8 mouse cellular contexts compared by ENCODE assay signal in genomic region chr15:81729241-81729791, GRCm38 (mm10). TPM values are rescaled to one million over a fixed set of nuclear protein-coding genes. Genes with fewer than 3 reads are reported as not detected.
DNase-seq lines count a peak whose midpoint lies in the region; ATAC-seq and TF ChIP-seq lines count a peak whose summit lies in the region.

No protein-coding gene starts in this region.

- H3K9me3 ChIP-seq in hindbrain, embryonic 16.5 days (ENCODE audit: control insufficient read depth, low read length), result no peaks in the 10 kb centered on the region
- H3K9me3 ChIP-seq in megakaryocyte, embryonic 14.5 days, result no peaks in the 10 kb centered on the region

- H3K9ac ChIP-seq in hindbrain, embryonic 16.5 days (ENCODE audit: low read depth, low read length), result peak overlapping the region; percentile 88

- intact Hi-C loops in gastrocnemius, postnatal 14 days (cut with DNase I; ENCODE audit: low total_unique reads), result no loop called here
- intact Hi-C loops in gastrocnemius, postnatal 36 days (cut with DNase I), result no loop called here
- intact Hi-C loops in left cerebral cortex, postnatal 14 days (cut with DNase I), result no loop called here

- peak overlapping the region; percentile 91 for H3K27ac ChIP-seq in bone marrow, adult 2 months (ENCODE audit: control insufficient read depth, insufficient read depth, low read depth, low read length, poor library complexity)
- peak overlapping the region; percentile 83 for H3K27ac ChIP-seq in hindbrain, embryonic 16.5 days (ENCODE audit: low read depth, low read length)

- no peaks in the 10 kb centered on the region; the same call in 1 of the 2 replicates for H3K4me1 ChIP-seq in bone marrow, adult 2 months (ENCODE audit: control insufficient read depth, insufficient read depth, low read length)
- peaks cover 17% of the 10 kb centered on the region for H3K4me1 ChIP-seq in hindbrain, embryonic 16.5 days (ENCODE audit: control insufficient read depth, insufficient read depth, low read depth, low read length)
- H3K4me1 ChIP-seq in megakaryocyte, embryonic 14.5 days, result peaks cover 39% of the 10 kb centered on the region

- H3K27me3 ChIP-seq in hindbrain, embryonic 16.5 days (replicated peaks; ENCODE audit: control insufficient read depth, insufficient read depth, low read length), result no peaks in the 10 kb centered on the region
- no peaks in the 10 kb centered on the region for H3K27me3 ChIP-seq in megakaryocyte, embryonic 14.5 days (replicated peaks)

- no peak for TF ChIP-seq CTCF in bone marrow, adult 2 months (IDR thresholded peaks at IDR 0.05; ENCODE audit: control insufficient read depth, insufficient read depth, low read length)

- peak; percentile 26 for DNase-seq in gastrocnemius, postnatal 14 days
- no peak for DNase-seq in gastrocnemius, postnatal 36 days
- DNase-seq in left cerebral cortex, postnatal 14 days (ENCODE audit: low spot score in 2 of 2), result peak; percentile 55 to 64
- peak; percentile 60 to 72 for DNase-seq in spleen, postnatal 10 days (ENCODE audit: low spot score in 2 of 2)

- WGBS in bone marrow, adult 2 months, result under 1% methylated on average over 49 of the region's 49 CpGs
- 0% methylated on average over 41 of the region's 49 CpGs for WGBS in hindbrain, embryonic 16.5 days

- no peaks in the 10 kb centered on the region for H3K36me3 ChIP-seq in hindbrain, embryonic 16.5 days (ENCODE audit: control insufficient read depth, insufficient read depth, low read length)
- peaks cover 24% of the 10 kb centered on the region for H3K36me3 ChIP-seq in megakaryocyte, embryonic 14.5 days (replicated peaks; ENCODE audit: low read length)

- H3K4me2 ChIP-seq in hindbrain, embryonic 16.5 days (ENCODE audit: low read length), result peak overlapping the region; percentile 90

- peak; percentile 65 for ATAC-seq in erythroblast, adult 5-6 weeks (replicated peaks; ENCODE audit: low FRiP score, poor library complexity, severe bottlenecking)
- no peak for ATAC-seq in hindbrain, embryonic 16.5 days

- H3K4me3 ChIP-seq in bone marrow, adult 2 months (replicated peaks; ENCODE audit: control insufficient read depth, low read depth, low read length), result peak overlapping the region; percentile 99
- H3K4me3 ChIP-seq in hindbrain, embryonic 16.5 days (ENCODE audit: low read length), result peak overlapping the region; percentile 99
- peak overlapping the region; percentile 100 for H3K4me3 ChIP-seq in megakaryocyte, embryonic 14.5 days (replicated peaks)

- no peak; the same call in 1 of the 2 replicates for TF ChIP-seq POLR2A in bone marrow, adult 2 months (IDR thresholded peaks at IDR 0.05; ENCODE audit: borderline replicate concordance, control insufficient read depth, low read depth, low read length)

RNA-seq across cellular contexts. Expression of gene Zc3h7b, which starts 15.5 kb away (rescaled TPM):
- total RNA-seq in gastrocnemius, postnatal 14 days (2021), result 10 to 100 TPM; 30.8 to 37.9 TPM
- 10 to 100 TPM; 27.3 to 28.3 TPM for total RNA-seq in gastrocnemius, postnatal 36 days (2021)
- polyA plus RNA-seq in bone marrow, adult 2 months (2011; ENCODE audit: insufficient read depth, insufficient read length, low replicate concordance, missing spikeins), result 10.8 and 16.1 TPM in 2 replicates
- 2.5 and 3.1 TPM in 2 replicates for total RNA-seq in erythroblast, adult 5-6 weeks (2015; ENCODE audit: low replicate concordance)
- 2.0 and 4.2 TPM in 2 replicates for total RNA-seq in erythroblast, adult 5-6 weeks (2017; ENCODE audit: low replicate concordance)
- polyA plus RNA-seq in hindbrain, embryonic 16.5 days (2015; fragmentation: Nextera tagmentation; extraction: Ambion mirVana), result 39.3 and 49.6 TPM in 2 replicates
- 100 to 1,000 TPM; 188 to 197 TPM for total RNA-seq in left cerebral cortex, postnatal 14 days (2021)
- 15.0 and 23.1 TPM in 2 replicates for polyA plus RNA-seq in megakaryocyte, embryonic 14.5 days (2012; ENCODE audit: insufficient read depth, low replicate concordance)

RNA-seq across cellular contexts. Expression of gene Rangap1, which starts 16.0 kb away (rescaled TPM):
- 10 to 100 TPM; 24.8 to 27.8 TPM for total RNA-seq in gastrocnemius, postnatal 14 days (2021)
- 10 to 100 TPM; 18.9 to 19.5 TPM for total RNA-seq in gastrocnemius, postnatal 36 days (2021)
- polyA plus RNA-seq in bone marrow, adult 2 months (2011; ENCODE audit: insufficient read depth, insufficient read length, low replicate concordance, missing spikeins), result 66.5 and 91.3 TPM in 2 replicates
- 8.3 and 19.4 TPM in 2 replicates for total RNA-seq in erythroblast, adult 5-6 weeks (2015; ENCODE audit: low replicate concordance)
- 34.2 and 41.5 TPM in 2 replicates for total RNA-seq in erythroblast, adult 5-6 weeks (2017; ENCODE audit: low replicate concordance)
- 164 and 165 TPM in 2 replicates for polyA plus RNA-seq in hindbrain, embryonic 16.5 days (2015; fragmentation: Nextera tagmentation; extraction: Ambion mirVana)
- 100 to 1,000 TPM; 199 to 206 TPM for total RNA-seq in left cerebral cortex, postnatal 14 days (2021)
- polyA plus RNA-seq in megakaryocyte, embryonic 14.5 days (2012; ENCODE audit: insufficient read depth, low replicate concordance), result 150 and 284 TPM in 2 replicates

RNA-seq across cellular contexts. Expression of gene Chadl, which starts 32.2 kb away (rescaled TPM):
- 1 to 10 TPM in 1 of 2 experiments, under 1 TPM in 1; 0.91 to 1.8 TPM for total RNA-seq in gastrocnemius, postnatal 14 days (2021)
- 1 to 10 TPM in 1 of 2 experiments, under 1 TPM in 1; 0.67 to 1.4 TPM for total RNA-seq in gastrocnemius, postnatal 36 days (2021)
- not detected in 2 replicates for polyA plus RNA-seq in bone marrow, adult 2 months (2011; ENCODE audit: insufficient read depth, insufficient read length, low replicate concordance, missing spikeins)
- not detected in 2 replicates for total RNA-seq in erythroblast, adult 5-6 weeks (2015; ENCODE audit: low replicate concordance)
- total RNA-seq in erythroblast, adult 5-6 weeks (2017; ENCODE audit: low replicate concordance), result 0.14 TPM in 1 of 2 replicates, not detected in the other
- polyA plus RNA-seq in hindbrain, embryonic 16.5 days (2015; fragmentation: Nextera tagmentation; extraction: Ambion mirVana), result 39.2 and 42.2 TPM in 2 replicates
- 10 to 100 TPM; 18.8 to 23.8 TPM for total RNA-seq in left cerebral cortex, postnatal 14 days (2021)
- not detected in 2 replicates for polyA plus RNA-seq in megakaryocyte, embryonic 14.5 days (2012; ENCODE audit: insufficient read depth, low replicate concordance)

Comparison
In these comparisons a context has a peak if more than half of its experiments do, and no peak if none do; other contexts are left out.
1. DNase-seq: peak in gastrocnemius, postnatal 14 days (single experiment), left cerebral cortex, postnatal 14 days (2 of 2) and spleen, postnatal 10 days (2 of 2); none in gastrocnemius, postnatal 36 days (0 of 2).
2. RNA of gene Zc3h7b, which starts 15.5 kb away (total RNA-seq): 188 to 197 TPM in left cerebral cortex, postnatal 14 days, 30.8 to 37.9 TPM in gastrocnemius, postnatal 14 days and 27.3 to 28.3 TPM in gastrocnemius, postnatal 36 days; 2.0 to 4.2 TPM in erythroblast, adult 5-6 weeks; every median in the first group is over 4 times any median in the second.
3. RNA of gene Rangap1, which starts 16.0 kb away (total RNA-seq): 199 to 206 TPM in left cerebral cortex, postnatal 14 days; 8.3 to 41.5 TPM in erythroblast, adult 5-6 weeks, 24.8 to 27.8 TPM in gastrocnemius, postnatal 14 days and 18.9 to 19.5 TPM in gastrocnemius, postnatal 36 days; every median in the first group is over 4 times any median in the second.
4. RNA of gene Chadl, which starts 32.2 kb away (total RNA-seq): 18.8 to 23.8 TPM in left cerebral cortex, postnatal 14 days; 0.91 to 1.8 TPM in gastrocnemius, postnatal 14 days, 0.67 to 1.4 TPM in gastrocnemius, postnatal 36 days and 0.14 TPM in erythroblast, adult 5-6 weeks; every median in the first group is over 4 times any median in the second.
5. Peak in every context shown above with its lines, with median percentiles within 50 percentile points of each other: H3K4me3 ChIP-seq.